Mouse (Mus musculus) monocyte, adult 59 days (primary cell): ENCODE data around the gene Cep164. TPM values are rescaled to one million over a fixed set of nuclear protein-coding genes. Genes with fewer than 3 reads are reported as not detected.

Source experiments
- total RNA-seq, 2 experiments: library from RNA; stranded (reverse); gene quantifications; one replicate each; pipeline ENCODE4 v1.2.4; 2023

Cep164 gene
- 10 to 100 TPM; 15.2 to 16.7 TPM for total RNA-seq

GRCm38 (mm10) chr9:45828291-45828963 is at the start of gene Cep164:
Cep164 (minus strand) TSS chr9:45828691.

GRCm38 (mm10) chr9:45838434-45839138 is 10.1 kb upstream of the Cep164 start, which contains the start of gene Bace1:
Bace1 (plus strand) TSS chr9:45838580.

Other genes starting within 250 kb of the Cep164 start
- 1 to 10 TPM; 2.1 to 3.4 TPM for gene Bace1, start 9.9 kb upstream of the Cep164 start, total RNA-seq
- gene Pcsk7, start 77.8 kb upstream of the Cep164 start, total RNA-seq = 10 to 100 TPM; 43.6 to 50.4 TPM
- gene Rnf214, start 78.2 kb upstream of the Cep164 start, total RNA-seq = 10 to 100 TPM; 30.5 to 33.3 TPM
- 1 to 10 TPM in 1 of 2 experiments, under 1 TPM in 1; 0.52 to 1.9 TPM for gene Tagln, start 107.4 kb upstream of the Cep164 start, total RNA-seq
- 100 to 1,000 TPM; 157 to 181 TPM for gene Sidt2, start 126.6 kb upstream of the Cep164 start, total RNA-seq
- gene Pafah1b2, start 184.0 kb upstream of the Cep164 start, total RNA-seq = 10 to 100 TPM; 46.2 to 49.3 TPM
- 10 to 100 TPM; 52.0 to 52.6 TPM for gene Sik3, start 184.1 kb upstream of the Cep164 start, total RNA-seq